Mouse (Mus musculus) spleen, postnatal 10 days (tissue): ENCODE measurements around the gene Gm17651.

Experiments
- DNase-seq, 2 experiments: peaks; one replicate each; pipeline ENCODE4 v3.0.0; 2021 to 2022; ENCODE audit warnings: low spot score in 2 of 2

Gm17651 gene

DNA sequence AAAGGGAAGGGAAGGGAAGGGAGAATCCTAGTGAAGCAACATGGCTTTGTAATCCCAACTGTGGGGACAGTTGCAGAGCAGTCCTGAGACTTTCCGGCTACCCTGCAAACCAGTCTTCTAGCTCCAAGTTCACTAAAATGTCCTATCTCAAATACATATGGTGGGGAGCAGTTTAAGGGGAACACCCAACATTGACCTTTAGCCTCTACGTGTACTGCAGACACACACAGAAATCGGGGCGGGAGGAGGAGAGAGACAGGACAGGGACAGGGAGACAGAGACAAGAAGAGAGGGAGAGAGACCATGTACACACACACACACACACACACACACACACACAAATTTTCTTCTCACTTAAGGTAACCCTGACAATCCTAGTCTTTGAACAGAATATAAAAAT lies 44.6 kb downstream of the Gm17651 start:
- DNase-seq, result no peak

- DNase-seq, result peak; percentile 51 to 78
Measured at GRCm38 (mm10) chr3:97628391-97629001, 46.0 kb downstream of the Gm17651 start, which contains the start of gene Fmo5. Gene Fmo5, plus strand, starts transcription at chr3:97628804.

GRCm38 (mm10) chr3:97627893-97628292 lies 46.6 kb downstream of the Gm17651 start:
- DNase-seq, result no peak

GRCm38 (mm10) chr3:97624611-97625010 lies 49.9 kb downstream of the Gm17651 start:
- no peak for DNase-seq
